Mouse (Mus musculus) MEL (cell line): ENCODE data around the gene Serpinb6b. TPM values are rescaled to one million over a fixed set of nuclear protein-coding genes. Genes with fewer than 3 reads are reported as not detected.

ENCODE experiments used
- DNase-seq: peaks from one replicate; pipeline ENCODE4 v3.0.0; 2011; ENCODE audit warnings: low read depth, low spot score
- H3K27ac ChIP-seq: 2 replicates; pipeline ENCODE4 v1.5.1; 2012; ENCODE audit warnings: low read depth, mild to moderate bottlenecking, control low read depth, low read length, moderate library complexity; ENCODE audit not compliant: control insufficient read depth
- H3K27me3 ChIP-seq, 2 experiments: fragments of 150-350 bp in 1 of 2; sonication (generic) in 1 of 2; 2 replicates each; pipeline ENCODE4 v1.6.1; 2012; ENCODE audit warnings: low read length in 2 of 2, mild to moderate bottlenecking in 2 of 2, improper control_type of control experiment in 1 of 2, moderate library complexity in 1 of 2; ENCODE audit not compliant: insufficient read depth in 2 of 2, control insufficient read depth in 1 of 2
- H3K36me3 ChIP-seq, 2 experiments: 2 replicates each; pipeline ENCODE4 v1.6.1; 2012 to 2014; ENCODE audit warnings: low read length in 2 of 2, improper control_type of control experiment in 1 of 2, inconsistent platforms in 1 of 2, mild to moderate bottlenecking in 1 of 2; ENCODE audit not compliant: insufficient read depth in 2 of 2, control insufficient read depth in 1 of 2
- H3K4me1 ChIP-seq, 2 experiments: fragments of 150-350 bp in 1 of 2; sonication (generic) in 1 of 2; 2 replicates each; pipeline ENCODE4 v1.6.1; 2012; ENCODE audit warnings: low read length in 2 of 2, improper control_type of control experiment in 1 of 2, mild to moderate bottlenecking in 1 of 2; ENCODE audit not compliant: insufficient read depth in 2 of 2, control insufficient read depth in 1 of 2
- H3K4me3 ChIP-seq, 2 experiments: fragments of 150-350 bp in 1 of 2; sonication (generic) in 1 of 2; 2 replicates each; pipeline ENCODE4 v1.5.1; 2012; ENCODE audit warnings: low read depth in 2 of 2, low read length in 2 of 2, mild to moderate bottlenecking in 2 of 2, moderate library complexity in 2 of 2, control low read depth in 1 of 2, improper control_type of control experiment in 1 of 2; ENCODE audit not compliant: control insufficient read depth in 1 of 2, insufficient read depth in 1 of 2
- H3K79me2 ChIP-seq: 2 replicates; pipeline ENCODE4 v1.6.1; 2012; ENCODE audit warnings: mild to moderate bottlenecking, low read length, moderate library complexity; ENCODE audit not compliant: control insufficient read depth, poor library complexity, insufficient read depth
- H3K9ac ChIP-seq: 2 replicates; pipeline ENCODE4 v1.6.1; 2012; ENCODE audit warnings: low read depth, mild to moderate bottlenecking, control low read depth, low read length, moderate library complexity; ENCODE audit not compliant: control insufficient read depth, poor library complexity, severe bottlenecking
- H3K9me3 ChIP-seq: fragments of 150-350 bp; sonication (generic); replicated peaks from 2 replicates; pipeline ENCODE4 v1.6.1; 2012; ENCODE audit warnings: mild to moderate bottlenecking, low read length, improper control_type of control experiment, moderate library complexity; ENCODE audit not compliant: insufficient read depth
- BHLHE40 ChIP-seq: IDR thresholded peaks from 2 replicates; pipeline ENCODE4 v1.6.1; 2012; ENCODE audit warnings: low read depth, mild to moderate bottlenecking, inconsistent platforms, low read length, improper control_type of control experiment, borderline replicate concordance
- CHD2 ChIP-seq: IDR thresholded peaks from 2 replicates; pipeline ENCODE4 v1.6.1; 2011; ENCODE audit warnings: low read length, improper control_type of control experiment
- CTCF ChIP-seq, 3 experiments: IDR thresholded peaks in 2 of 3; conservative IDR thresholded peaks in 1 of 3; 2 replicates each; pipeline ENCODE4 v1.5.1; 2011 to 2012; ENCODE audit warnings: low read length in 3 of 3, low read depth in 2 of 3, mild to moderate bottlenecking in 2 of 3, improper control_type of control experiment in 1 of 3, inconsistent platforms in 1 of 3, mixed read lengths in 1 of 3, moderate library complexity in 1 of 3; ENCODE audit not compliant: control insufficient read depth in 1 of 3, insufficient read depth in 1 of 3, poor library complexity in 1 of 3, severe bottlenecking in 1 of 3
- E2F4 ChIP-seq: IDR thresholded peaks from 2 replicates; pipeline ENCODE4 v1.6.1; 2011; ENCODE audit warnings: low read depth, low read length, improper control_type of control experiment, borderline replicate concordance
- ELF1 ChIP-seq: IDR thresholded peaks from 2 replicates; pipeline ENCODE4 v1.6.1; 2014; ENCODE audit warnings: low read depth, mild to moderate bottlenecking, inconsistent platforms, low read length, improper control_type of control experiment, moderate library complexity
- EP300 ChIP-seq, 2 experiments: IDR thresholded peaks; 2 replicates each; pipeline ENCODE4 v1.6.1; 2011; ENCODE audit warnings: improper control_type of control experiment in 2 of 2, low read length in 2 of 2, low read depth in 1 of 2, mild to moderate bottlenecking in 1 of 2
- ETS1 ChIP-seq: IDR thresholded peaks from 2 replicates; pipeline ENCODE4 v1.6.1; 2012; ENCODE audit warnings: low read depth, mild to moderate bottlenecking, inconsistent platforms, low read length, improper control_type of control experiment, moderate library complexity
- GATA1 ChIP-seq: IDR thresholded peaks from 2 replicates; pipeline ENCODE4 v1.6.1; 2011; ENCODE audit warnings: low read depth, low read length, improper control_type of control experiment
- JUND ChIP-seq: IDR thresholded peaks from 2 replicates; pipeline ENCODE4 v1.6.1; 2011; ENCODE audit warnings: low read depth, mild to moderate bottlenecking, improper control_type of control experiment, low read length
- MAFK ChIP-seq: IDR thresholded peaks from 2 replicates; pipeline ENCODE4 v1.6.1; 2011; ENCODE audit warnings: low read depth, mild to moderate bottlenecking, low read length, improper control_type of control experiment, borderline replicate concordance
- MAX ChIP-seq: IDR thresholded peaks from 2 replicates; pipeline ENCODE4 v1.6.1; 2011; ENCODE audit warnings: low read length, improper control_type of control experiment
- MAZ ChIP-seq: IDR thresholded peaks from 2 replicates; pipeline ENCODE4 v1.6.1; 2012; ENCODE audit warnings: low read depth, mild to moderate bottlenecking, inconsistent platforms, low read length, improper control_type of control experiment
- MYB ChIP-seq: IDR thresholded peaks from 2 replicates; pipeline ENCODE4 v1.6.1; 2011; ENCODE audit warnings: mild to moderate bottlenecking, low read depth, low read length, improper control_type of control experiment
- MYC ChIP-seq: IDR thresholded peaks from 2 replicates; pipeline ENCODE4 v1.6.1; 2011; ENCODE audit warnings: low read depth, mild to moderate bottlenecking, low read length, improper control_type of control experiment, moderate library complexity
- NELFE ChIP-seq: IDR thresholded peaks from 2 replicates; pipeline ENCODE4 v1.6.1; 2011; ENCODE audit warnings: low read depth, low read length, improper control_type of control experiment
- NRF1 ChIP-seq: IDR thresholded peaks from 2 replicates; pipeline ENCODE4 v1.6.1; 2014; ENCODE audit warnings: low read depth, mild to moderate bottlenecking, inconsistent platforms, low read length, improper control_type of control experiment, moderate library complexity; ENCODE audit not compliant: poor library complexity, insufficient read depth, severe bottlenecking
- POLR2AphosphoS5 ChIP-seq: IDR thresholded peaks from 2 replicates; pipeline ENCODE4 v1.6.1; 2012; ENCODE audit warnings: low read depth, borderline replicate concordance, mild to moderate bottlenecking, inconsistent platforms, low read length, moderate library complexity, mixed read lengths
- RAD21 ChIP-seq: IDR thresholded peaks from 2 replicates; pipeline ENCODE4 v1.6.1; 2011; ENCODE audit warnings: mild to moderate bottlenecking, low read depth, low read length, improper control_type of control experiment
- SIN3A ChIP-seq: IDR thresholded peaks from 2 replicates; pipeline ENCODE4 v1.6.1; 2012; ENCODE audit warnings: low read length, improper control_type of control experiment, inconsistent platforms
- SMC3 ChIP-seq: IDR thresholded peaks from 2 replicates; pipeline ENCODE4 v1.6.1; 2011; ENCODE audit warnings: low read depth, low read length, improper control_type of control experiment
- TAL1 ChIP-seq: IDR thresholded peaks from 2 replicates; pipeline ENCODE4 v1.6.1; 2012; ENCODE audit warnings: mild to moderate bottlenecking, inconsistent platforms, low read length, moderate library complexity, mixed read lengths
- TBP ChIP-seq: IDR thresholded peaks from 2 replicates; pipeline ENCODE4 v1.8.0; 2011; ENCODE audit warnings: low read depth, low read length, improper control_type of control experiment
- TCF12 ChIP-seq: IDR thresholded peaks from 2 replicates; pipeline ENCODE4 v1.6.1; 2014; ENCODE audit warnings: low read depth, mild to moderate bottlenecking, inconsistent platforms, low read length, improper control_type of control experiment, moderate library complexity
- UBTF ChIP-seq: IDR thresholded peaks from 2 replicates; pipeline ENCODE4 v1.6.1; 2012; ENCODE audit warnings: low read depth, mild to moderate bottlenecking, inconsistent platforms, low read length, improper control_type of control experiment, moderate library complexity, borderline replicate concordance; ENCODE audit not compliant: insufficient read depth
- USF1 ChIP-seq: IDR thresholded peaks from 2 replicates; pipeline ENCODE4 v1.6.1; 2014; ENCODE audit warnings: low read depth, mild to moderate bottlenecking, inconsistent platforms, low read length, improper control_type of control experiment, moderate library complexity
- USF2 ChIP-seq, 2 experiments: IDR thresholded peaks; 2 replicates each; pipeline ENCODE4 v1.6.1; 2011 to 2012; ENCODE audit warnings: improper control_type of control experiment in 2 of 2, low read length in 2 of 2, borderline replicate concordance in 1 of 2, inconsistent platforms in 1 of 2, low read depth in 1 of 2, mild to moderate bottlenecking in 1 of 2; ENCODE audit not compliant: insufficient read depth in 1 of 2
- ZC3H11A ChIP-seq: IDR thresholded peaks from 2 replicates; pipeline ENCODE4 v1.6.1; 2012; ENCODE audit warnings: low read depth, mild to moderate bottlenecking, inconsistent platforms, low read length, improper control_type of control experiment
- polyA plus RNA-seq, 2 experiments: library from polyadenylated mRNA; stranded (reverse) in 1 of 2; unstranded in 1 of 2; fragments of >175 nt in 1 of 2; fragments of >200 nt in 1 of 2; gene quantifications; 2 replicates each; pipeline versions ENCODE4 v1.2.1 to v1.2.4; 2012; ENCODE audit warnings: low replicate concordance in 2 of 2, low read depth in 1 of 2; ENCODE audit not compliant: insufficient read length in 2 of 2, insufficient read depth in 1 of 2, missing spikeins in 1 of 2
- total RNA-seq: library from RNA; depleted of rRNA; stranded (reverse); fragments of 300-350 nt; gene quantifications from 2 replicates; pipeline ENCODE4 v1.2.3, GENCODE M21; 2012

The Serpinb6b gene
- total and polyA plus RNA-seq, 3 experiments = 0.27 to 1.2 TPM; not detected in 1

GRCm38 (mm10) chr13:32968996-32969640 lies 4.1 kb downstream of the Serpinb6b start:
- Histone ChIP-seq H3K9me3 (no peaks in the 10 kb centered on the region), H3K9ac (no peak overlapping the region), H3K79me2 (no peaks in the 10 kb centered on the region), H3K27ac (no peak overlapping the region), H3K27me3 (no peaks in the 10 kb centered on the region), H3K4me3 (0 out of 4 replicates have a peak overlapping the region, but pooled peaks of 1 of the 2 experiments have one; percentile 22), H3K36me3 (peaks cover 0 to 16% of the 10 kb centered on the region in 2 experiments; a peak in 2 of 4 replicates), H3K4me1 (peaks cover 10 to 16% of the 10 kb centered on the region in 2 experiments)
- no peak for TF ChIP-seq SMC3
- no peak for TF ChIP-seq POLR2AphosphoS5
- no peak for TF ChIP-seq CTCF (IDR thresholded peaks at IDR 0.05 in 2 of 3, conservative IDR thresholded peaks at IDR 0.05 in 1 of 3; ENCODE audit: control insufficient read depth in 1 of 3, insufficient read depth in 1 of 3, low read depth in 2 of 3, low read length in 3 of 3, poor library complexity in 1 of 3, severe bottlenecking in 1 of 3)
- no peak for TF ChIP-seq MAZ
- no peak for TF ChIP-seq TAL1
- TF ChIP-seq ETS1 = no peak
- TF ChIP-seq BHLHE40 = no peak
- no peak for TF ChIP-seq EP300 (IDR thresholded peaks at IDR 0.05; ENCODE audit: low read depth in 1 of 2, low read length in 2 of 2)
- TF ChIP-seq ELF1 = no peak
- no peak for TF ChIP-seq MAX
- TF ChIP-seq USF1 = no peak
- no peak for TF ChIP-seq ZC3H11A
- TF ChIP-seq NRF1 = no peak
- TF ChIP-seq E2F4 = no peak
- TF ChIP-seq JUND = no peak
- no peak for TF ChIP-seq TBP
- no peak for TF ChIP-seq USF2 (IDR thresholded peaks at IDR 0.05; ENCODE audit: borderline replicate concordance in 1 of 2, insufficient read depth in 1 of 2, low read depth in 1 of 2, low read length in 2 of 2)
- TF ChIP-seq TCF12 = no peak
- no peak for TF ChIP-seq SIN3A
- TF ChIP-seq RAD21 = no peak
- no peak for DNase-seq

DNA sequence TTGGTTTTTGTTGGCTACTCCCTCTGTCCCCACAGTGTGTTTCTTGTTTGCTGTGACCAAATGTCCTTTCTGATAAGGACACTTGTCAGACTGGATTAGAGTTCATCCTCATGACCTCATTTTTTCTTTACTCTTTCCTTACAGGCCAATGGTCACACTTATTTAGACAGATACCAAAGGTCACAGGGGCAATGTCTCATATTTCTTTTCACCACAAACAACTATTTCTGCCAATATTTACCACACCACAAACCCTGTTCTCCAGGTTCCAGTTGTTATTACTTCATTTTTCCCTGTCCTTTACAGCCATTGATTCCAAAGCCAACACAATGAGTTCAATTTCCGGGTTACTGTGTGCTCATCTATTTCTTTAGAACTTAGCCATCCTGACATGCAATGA lies 4.6 kb downstream of the Serpinb6b start:
- H3K4me3 ChIP-seq = no peak overlapping the region
- H3K9ac ChIP-seq = no peak overlapping the region
- no peaks in the 10 kb centered on the region for H3K79me2 ChIP-seq
- no peaks in the 10 kb centered on the region for H3K9me3 ChIP-seq
- TF ChIP-seq UBTF (no peak), MYC (no peak), ETS1 (no peak), MAFK (no peak), EP300 (IDR thresholded peaks at IDR 0.05; ENCODE audit: low read depth in 1 of 2, low read length in 2 of 2) (no peak), RAD21 (no peak), GATA1 (no peak), SMC3 (no peak), CHD2 (no peak), NELFE (no peak), MYB (no peak), JUND (no peak)
- no peaks in the 10 kb centered on the region for H3K27me3 ChIP-seq
- H3K27ac ChIP-seq = no peak overlapping the region
- H3K4me1 ChIP-seq = peaks cover 10 to 16% of the 10 kb centered on the region in 2 experiments
- H3K36me3 ChIP-seq = peaks cover 0 to 16% of the 10 kb centered on the region in 2 experiments; a peak in 2 of 4 replicates
- DNase-seq = no peak
